Mouse (Mus musculus) lung, adult 2 months (tissue): ENCODE measurements around the gene Zfp541. TPM values are rescaled to one million over a fixed set of nuclear protein-coding genes. Genes with fewer than 3 reads are reported as not detected.

Experiments
- DNase-seq: peaks from one replicate; pipeline ENCODE4 v3.0.0; 2022
- H3K4me1 ChIP-seq: fragments of 200-500 bp; 2 replicates; pipeline ENCODE4 v1.6.1; 2011; ENCODE audit warnings: low read length; ENCODE audit not compliant: control insufficient read depth, insufficient read depth
- H3K4me3 ChIP-seq: fragments of 200-500 bp; replicated peaks from 2 replicates; pipeline ENCODE3; 2011; ENCODE audit warnings: low read depth, mild to moderate bottlenecking, control low read depth, low read length; ENCODE audit errors: extremely low read depth
- CTCF ChIP-seq: fragments of 200-500 bp; IDR thresholded peaks from 2 replicates; pipeline ENCODE4 v1.5.1; 2011; ENCODE audit warnings: mild to moderate bottlenecking, low read length, control low read depth; ENCODE audit not compliant: insufficient read depth
- POLR2A ChIP-seq: fragments of 200-500 bp; IDR thresholded peaks from 2 replicates; pipeline ENCODE4 v1.6.1; 2011; ENCODE audit warnings: low read depth, mild to moderate bottlenecking, control low read depth, low read length, borderline replicate concordance; ENCODE audit errors: extremely low read depth
- WGBS: fragments of 180-500 bp; shearing (Covaris S2); methylation state at CpG from one replicate; pipeline ENCODE4 v1.1.7; 2018; 5-methylcytosine and 5-hydroxymethylcytosine counted together
- polyA plus RNA-seq: library from polyadenylated mRNA; depleted of rRNA; stranded (reverse); fragments of >200 nt; gene quantifications from 2 replicates; pipeline ENCODE4 v1.2.3, GENCODE M21; 2012; rRNA removed

Zfp541 gene
- polyA plus RNA-seq, 1 experiment, result 0.04 TPM

- WGBS, result 8% methylated on average over 7 of the region's 7 CpGs
- no peaks in the 10 kb centered on the region; the same call in 1 of the 2 replicates for H3K4me1 ChIP-seq
- DNase-seq, result no peak
- TF ChIP-seq CTCF (no peak), POLR2A (no peak)
- no peak overlapping the region for H3K4me3 ChIP-seq
These were observed 70.6 kb downstream of the Zfp541 start for GRCm38 (mm10) chr7:16132161-16132581.

- 45% methylated on average over 3 of the region's 3 CpGs for WGBS
- TF ChIP-seq CTCF (no peak), POLR2A (no peak)
- no peak for DNase-seq
- H3K4me3 ChIP-seq, result no peak overlapping the region
- H3K4me1 ChIP-seq, result no peaks in the 10 kb centered on the region; the same call in 1 of the 2 replicates
These were observed 71.3 kb downstream of the Zfp541 start for GRCm38 (mm10) chr7:16132926-16133325.

GRCm38 (mm10) chr7:16133691-16134090, 72.1 kb downstream of the Zfp541 start:
- WGBS, result 91% methylated on average over 9 of the region's 9 CpGs

GRCm38 (mm10) chr7:16134951-16135392, 73.4 kb downstream of the Zfp541 start:
- TF ChIP-seq POLR2A (no peak), CTCF (no peak)
- Histone ChIP-seq H3K4me1 (no peaks in the 10 kb centered on the region; the same call in 1 of the 2 replicates), H3K4me3 (no peak overlapping the region)
- WGBS, result 66% methylated on average over 7 of the region's 7 CpGs
- DNase-seq, result no peak

More at GRCm38 (mm10) chr7:16133691-16134090, 72.1 kb downstream of the Zfp541 start:
- Histone ChIP-seq H3K4me3 (no peak overlapping the region), H3K4me1 (no peaks in the 10 kb centered on the region; the same call in 1 of the 2 replicates)
- TF ChIP-seq CTCF (no peak), POLR2A (no peak)
- no peak for DNase-seq

Other genes starting within 250 kb of the Zfp541 start
- gene Obox6, start 222.1 kb upstream of the Zfp541 start, polyA plus RNA-seq, result not detected in 2 replicates
- not detected in 2 replicates for gene Crx, start 181.8 kb upstream of the Zfp541 start, polyA plus RNA-seq
- not detected in 2 replicates for gene Crxos, start 179.2 kb upstream of the Zfp541 start, polyA plus RNA-seq
- gene Selenow, start 139.4 kb upstream of the Zfp541 start, polyA plus RNA-seq, result 480 and 641 TPM in 2 replicates
- 119 and 128 TPM in 2 replicates for gene Nop53, start 115.7 kb upstream of the Zfp541 start, polyA plus RNA-seq
- gene Ehd2, start 94.2 kb upstream of the Zfp541 start, polyA plus RNA-seq, result 219 and 232 TPM in 2 replicates
- 19.0 and 21.2 TPM in 2 replicates for gene Bicra, start 13.9 kb upstream of the Zfp541 start, polyA plus RNA-seq
- 144 and 157 TPM in 2 replicates for gene Napa, start 36.6 kb downstream of the Zfp541 start, polyA plus RNA-seq
- gene Kptn, start 58.1 kb downstream of the Zfp541 start, polyA plus RNA-seq, result 25.5 and 28.3 TPM in 2 replicates
- gene Slc8a2, start 68.0 kb downstream of the Zfp541 start, polyA plus RNA-seq, result 0.85 TPM in 2 replicates
- gene Meis3, start 113.3 kb downstream of the Zfp541 start, polyA plus RNA-seq, result 19.4 and 23.4 TPM in 2 replicates
- 28.4 and 39.4 TPM in 2 replicates for gene Dhx34, start 160.2 kb downstream of the Zfp541 start, polyA plus RNA-seq
- 2.3 and 3.2 TPM in 2 replicates for gene C5ar2, start 182.3 kb downstream of the Zfp541 start, polyA plus RNA-seq
- gene C5ar1, start 197.7 kb downstream of the Zfp541 start, polyA plus RNA-seq, result 36.1 and 39.2 TPM in 2 replicates
- gene Inafm1, start 211.8 kb downstream of the Zfp541 start, polyA plus RNA-seq, result 54.0 and 76.4 TPM in 2 replicates
- gene Ccdc9, start 225.0 kb downstream of the Zfp541 start, polyA plus RNA-seq, result 31.2 and 47.3 TPM in 2 replicates
- gene Bbc3, start 246.6 kb downstream of the Zfp541 start, polyA plus RNA-seq, result 31.8 and 48.2 TPM in 2 replicates